Mouse (Mus musculus) cortical plate, adult 2 months (tissue): ENCODE measurements at regions not wholly inside any gene's neighbourhood (a gene's known extent, or its start where the extent isn't known, plus 50 kb on each side); places are given as distances from the start of the nearest gene placed in this dataset.

Experiments used
- H3K27ac ChIP-seq: fragments of 200-500 bp; 2 replicates; pipeline ENCODE4 v1.5.1; 2012; ENCODE audit warnings: low read length, control low read depth, inconsistent platforms; ENCODE audit not compliant: insufficient read depth
- H3K4me1 ChIP-seq: fragments of 200-500 bp; 2 replicates; pipeline ENCODE4 v1.6.1; 2011; ENCODE audit warnings: low read length; ENCODE audit not compliant: control insufficient read depth, insufficient read depth
- H3K4me3 ChIP-seq: fragments of 200-500 bp; 2 replicates; pipeline ENCODE4 v1.5.1; 2011; ENCODE audit warnings: mild to moderate bottlenecking, low read length, control low read depth; ENCODE audit not compliant: insufficient read depth
- CTCF ChIP-seq: fragments of 200-500 bp; IDR thresholded peaks from 2 replicates; pipeline ENCODE4 v1.5.1; 2011; ENCODE audit warnings: mild to moderate bottlenecking, control low read depth, low read length; ENCODE audit not compliant: insufficient read depth; ENCODE audit errors: extremely low read depth
- POLR2A ChIP-seq: fragments of 200-500 bp; IDR thresholded peaks from 2 replicates; pipeline ENCODE4 v1.6.1; 2011; ENCODE audit warnings: mild to moderate bottlenecking, low read length, control low read depth; ENCODE audit not compliant: insufficient read depth; ENCODE audit errors: extremely low read depth

GRCm38 (mm10) chr9:69667064-69667533 is 93.6 kb downstream of the Foxb1 start:
- no peaks in the 10 kb centered on the region for H3K4me1 ChIP-seq
- H3K27ac ChIP-seq: no peak overlapping the region
- no peak for TF ChIP-seq CTCF
- no peak for TF ChIP-seq POLR2A
- no peak overlapping the region for H3K4me3 ChIP-seq

GRCm38 (mm10) chr9:69664201-69664600 is 96.5 kb downstream of the Foxb1 start:
- TF ChIP-seq CTCF (no peak), POLR2A (no peak)
- no peak overlapping the region for H3K27ac ChIP-seq
- no peak overlapping the region for H3K4me3 ChIP-seq
- no peaks in the 10 kb centered on the region for H3K4me1 ChIP-seq

DNA sequence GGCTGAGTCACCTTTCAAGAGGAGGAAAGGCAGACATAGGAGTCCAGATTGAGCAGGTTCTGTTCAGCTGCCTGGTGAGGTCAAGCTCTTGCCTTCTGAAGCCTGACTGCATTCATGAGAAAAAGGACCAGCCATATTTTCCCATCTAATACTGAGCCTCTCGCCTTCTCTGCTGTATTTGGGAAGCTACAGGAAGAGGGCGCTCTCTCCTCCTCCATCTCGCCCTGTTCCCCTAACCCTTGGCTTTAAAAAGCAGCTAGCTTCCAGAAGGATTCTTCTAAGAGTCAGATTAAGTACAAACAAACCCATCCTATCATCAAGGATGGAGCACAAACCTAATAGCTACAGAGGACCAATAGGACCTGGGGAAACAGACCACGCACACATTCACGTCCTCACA is 98.3 kb downstream of the Foxb1 start:
- Histone ChIP-seq H3K4me1 (no peaks in the 10 kb centered on the region), H3K27ac (no peak overlapping the region), H3K4me3 (no peak overlapping the region)
- TF ChIP-seq CTCF (peak; percentile 22; the same call in 1 of the 2 replicates), POLR2A (no peak)

- Histone ChIP-seq H3K4me1 (no peaks in the 10 kb centered on the region), H3K4me3 (no peak overlapping the region), H3K27ac (no peak overlapping the region)
- TF ChIP-seq POLR2A: no peak
- no peak for TF ChIP-seq CTCF
Measured at GRCm38 (mm10) chr9:69658276-69658675, 102.5 kb downstream of the Foxb1 start.

DNA sequence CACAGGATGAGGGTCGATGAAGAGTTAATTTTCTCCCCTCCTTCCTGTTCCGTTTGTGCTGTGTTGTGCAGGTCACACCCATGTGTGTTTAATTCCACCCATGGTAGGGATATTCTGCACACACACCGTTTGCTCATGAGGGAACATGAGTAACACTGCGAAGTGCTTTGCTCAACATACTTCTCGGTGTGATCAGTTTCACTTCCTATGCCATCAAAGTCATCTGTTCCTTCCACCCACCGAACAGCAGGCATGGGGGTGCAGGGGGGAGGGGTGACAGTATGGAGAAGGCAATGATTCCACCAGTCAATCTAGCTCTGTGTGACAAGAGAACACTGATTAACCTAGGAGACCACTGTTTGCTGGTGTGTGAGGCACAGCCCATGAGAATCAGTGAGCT is 104.7 kb downstream of the Foxb1 start:
- no peak for TF ChIP-seq CTCF
- no peak for TF ChIP-seq POLR2A
- no peak overlapping the region for H3K27ac ChIP-seq
- no peaks in the 10 kb centered on the region for H3K4me1 ChIP-seq

GRCm38 (mm10) chr9:69652106-69652505 is 108.6 kb downstream of the Foxb1 start:
- Histone ChIP-seq H3K27ac (no peak overlapping the region), H3K4me3 (no peak overlapping the region), H3K4me1 (no peaks in the 10 kb centered on the region)
- TF ChIP-seq CTCF (no peak), POLR2A (no peak)

More for the DNA sequence above, 104.7 kb downstream of the Foxb1 start:
- no peak overlapping the region for H3K4me3 ChIP-seq

- no peak overlapping the region for H3K4me3 ChIP-seq
- no peak for TF ChIP-seq POLR2A
- no peak for TF ChIP-seq CTCF
- H3K27ac ChIP-seq: no peak overlapping the region
- H3K4me1 ChIP-seq: no peaks in the 10 kb centered on the region
Measured at GRCm38 (mm10) chr9:69651608-69652007, 109.1 kb downstream of the Foxb1 start.

DNA sequence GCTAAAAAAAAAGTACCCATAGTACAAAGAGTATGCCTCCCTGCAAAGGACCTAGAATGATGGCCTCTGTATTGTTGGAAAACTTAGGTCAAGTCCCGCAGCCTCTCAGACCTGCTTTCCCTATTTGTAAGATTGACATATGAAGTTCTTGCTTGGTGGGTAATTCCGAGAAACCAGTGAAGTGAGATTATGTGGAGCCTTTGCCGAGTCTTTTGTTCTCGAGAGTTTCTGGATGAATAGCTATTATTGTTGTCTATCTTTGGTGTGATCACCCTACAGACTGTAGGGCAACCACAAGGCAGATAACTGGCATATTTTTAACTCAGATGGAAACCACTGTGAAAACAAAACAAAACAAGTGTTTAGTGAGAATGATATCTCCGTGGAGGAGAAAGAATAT is 118.1 kb downstream of the Foxb1 start:
- TF ChIP-seq CTCF (no peak), POLR2A (no peak)
- no peak overlapping the region for H3K27ac ChIP-seq
- H3K4me1 ChIP-seq: no peaks in the 10 kb centered on the region
- no peak overlapping the region for H3K4me3 ChIP-seq

DNA sequence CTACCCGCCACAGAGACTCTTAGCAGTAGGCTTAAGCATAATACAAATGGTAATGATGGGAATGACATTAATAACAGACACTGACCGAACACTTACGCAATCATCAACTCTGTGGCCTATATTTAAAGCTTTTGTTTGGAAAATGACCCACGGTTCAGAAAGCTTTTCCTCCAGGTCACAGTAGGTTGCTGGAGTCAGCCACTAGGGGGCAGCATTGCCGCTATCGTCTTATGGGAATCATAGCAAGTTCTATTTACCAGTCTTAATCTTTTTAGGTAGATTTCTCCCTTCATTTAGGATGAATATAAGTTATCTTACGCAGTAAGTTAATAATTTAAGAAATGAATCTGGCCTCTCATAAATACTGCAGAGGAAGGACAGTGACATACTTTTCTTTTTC is 137.4 kb downstream of the Foxb1 start:
- no peak overlapping the region for H3K27ac ChIP-seq
- no peak overlapping the region for H3K4me3 ChIP-seq
- H3K4me1 ChIP-seq: no peaks in the 10 kb centered on the region
- TF ChIP-seq CTCF (peak; percentile 75), POLR2A (no peak)

DNA sequence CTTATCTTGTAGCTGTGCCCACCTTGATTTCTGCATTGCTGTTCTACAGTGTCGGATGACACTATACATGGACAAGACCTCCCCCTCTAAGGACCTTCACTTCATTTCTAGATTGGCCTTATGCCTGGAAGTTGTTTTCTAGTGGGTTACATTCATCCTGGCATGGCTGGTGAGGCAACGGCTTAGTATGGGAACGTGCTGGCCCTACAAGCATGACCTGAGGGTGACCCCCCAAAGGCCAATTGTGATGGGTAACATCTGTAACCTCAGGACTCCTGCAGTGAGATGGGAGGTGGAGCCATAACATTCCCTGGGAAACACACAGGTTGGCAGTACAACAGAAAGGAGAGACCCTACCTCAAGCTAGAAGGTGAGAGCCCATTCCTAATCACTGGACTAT is 139.7 kb downstream of the Foxb1 start:
- Histone ChIP-seq H3K4me1 (peaks cover 1% of the 10 kb centered on the region; the same call in 1 of the 2 replicates), H3K27ac (no peak overlapping the region), H3K4me3 (no peak overlapping the region)
- no peak for TF ChIP-seq POLR2A
- no peak for TF ChIP-seq CTCF
